Mouse (Mus musculus): Measurements from ENCODE around the gene Lifr.

GRCm38 (mm10) chr15:7173346-7173745 is 82.9 kb downstream of the Lifr start:
- no peak for TF ChIP-seq CTCF (IDR thresholded peaks at IDR 0.05; ENCODE audit: extremely low read depth, insufficient read depth, insufficient read length, insufficient replicate concordance)
- no peak for TF ChIP-seq POLR2A (IDR thresholded peaks at IDR 0.05; ENCODE audit: low read depth, low read length)

All from spleen, adult 2 months (tissue).